Mouse (Mus musculus): ENCODE measurements around the gene Gm49387.

GRCm38 (mm10) chr14:31647991-31648390 lies 7.3 kb upstream of the Gm49387 start:
- TF ChIP-seq CTCF (IDR thresholded peaks at IDR 0.05; ENCODE audit: low read depth): no peak
- TF ChIP-seq EP300 (IDR thresholded peaks at IDR 0.05; ENCODE audit: low read depth): no peak

All from heart, postnatal 0 days (tissue).